9 mouse cellular contexts compared by ENCODE assay signal in genomic region chr12:72831711-72832432, GRCm38 (mm10).
DNase-seq lines count a peak whose midpoint lies in the region; ATAC-seq and TF ChIP-seq lines count a peak whose summit lies in the region.
"Had no signal": no experiment of that assay in that cellular context is flagged by ENCODE, and none has a peak within 500 bp of the region (broad histone marks: within the 10 kb centered on the region; RNA-seq: fewer than 3 reads in every experiment).

No protein-coding gene starts in this region.

- peak overlapping the region; percentile 65 for H3K4me2 ChIP-seq in lung, embryonic 14.5 days
- peak overlapping the region; percentile 71 for H3K4me2 ChIP-seq in kidney, postnatal 0 days (ENCODE audit: low read length)
- H3K4me2 ChIP-seq in limb, embryonic 15.5 days: peak overlapping the region; percentile 50

- no peak for TF ChIP-seq CTCF in lung, embryonic 14.5 days (IDR thresholded peaks at IDR 0.05; ENCODE audit: low read depth)
- no peak for TF ChIP-seq CTCF in kidney, postnatal 0 days (IDR thresholded peaks at IDR 0.05; ENCODE audit: low read depth)

- peak overlapping the region; percentile 34 for H3K4me3 ChIP-seq in lung, embryonic 14.5 days (ENCODE audit: low read depth, low read length)
- peak overlapping the region; percentile 32 for H3K4me3 ChIP-seq in kidney, postnatal 0 days (replicated peaks; ENCODE audit: low read depth, low read length)
- H3K4me3 ChIP-seq in limb, embryonic 15.5 days: peak overlapping the region; percentile 29

- no peaks in the 10 kb centered on the region for H3K4me1 ChIP-seq in lung, embryonic 14.5 days (ENCODE audit: insufficient read depth)
- 0 out of 2 replicates have a peak, but pooled peaks cover 5% of the 10 kb centered on the region for H3K4me1 ChIP-seq in kidney, postnatal 0 days (replicated peaks; ENCODE audit: insufficient read depth, low read length)
- H3K4me1 ChIP-seq in limb, embryonic 15.5 days: peaks cover 7% of the 10 kb centered on the region

- peak; percentile 81 for ATAC-seq in lung, embryonic 14.5 days (ENCODE audit: insufficient read depth)
- ATAC-seq in kidney, postnatal 0 days (replicated peaks; ENCODE audit: low FRiP score, low read depth): no peak
- ATAC-seq in limb, embryonic 15.5 days (ENCODE audit: insufficient number of reproducible peaks, low FRiP score, low TSS enrichment, low read depth): no peak

- H3K9ac ChIP-seq in lung, embryonic 14.5 days: peak overlapping the region; percentile 20; the same call in 1 of the 2 replicates
- H3K9ac ChIP-seq in kidney, postnatal 0 days (ENCODE audit: low read depth, low read length): peak overlapping the region; percentile 47
- H3K9ac ChIP-seq in limb, embryonic 15.5 days: no peak overlapping the region

- peak; percentile 68 for DNase-seq in lung, embryonic 14.5 days
- DNase-seq in lung, postnatal 36 days: no peak
- peak; percentile 49 to 56 for DNase-seq in cerebellum, postnatal 36 days
- DNase-seq in gastrocnemius, adult 8-10 months (ENCODE audit: low spot score in 2 of 2): peak; percentile 31 to 52
- peak; percentile 32 for DNase-seq in kidney, postnatal 0 days (ENCODE audit: low spot score)
- DNase-seq in retina, postnatal 1 day: peak; percentile 94
- DNase-seq in c-Kit-positive CD71-positive TER-119-positive erythroid progenitor cells, embryonic 14.5 days (ENCODE audit: low spot score): no peak

- WGBS in lung, embryonic 14.5 days: 5% methylated on average over 42 of the region's 42 CpGs
- WGBS in kidney, postnatal 0 days: 7% methylated on average over 42 of the region's 42 CpGs
- 7% methylated on average over 42 of the region's 42 CpGs for WGBS in limb, embryonic 15.5 days

- no peaks in the 10 kb centered on the region for H3K36me3 ChIP-seq in lung, embryonic 14.5 days (ENCODE audit: insufficient read depth)
- H3K36me3 ChIP-seq in kidney, postnatal 0 days (ENCODE audit: insufficient read depth, low read length): no peaks in the 10 kb centered on the region
- H3K36me3 ChIP-seq in limb, embryonic 15.5 days: no peaks in the 10 kb centered on the region

- no peaks in the 10 kb centered on the region for H3K9me3 ChIP-seq in lung, embryonic 14.5 days (ENCODE audit: low read depth, low read length)
- no peaks in the 10 kb centered on the region for H3K9me3 ChIP-seq in kidney, postnatal 0 days (replicated peaks; ENCODE audit: low read length)
- H3K9me3 ChIP-seq in limb, embryonic 15.5 days: no peaks in the 10 kb centered on the region

- H3K27ac ChIP-seq in lung, embryonic 14.5 days (ENCODE audit: low read depth): no peak overlapping the region
- no peak overlapping the region for H3K27ac ChIP-seq in kidney, postnatal 0 days
- H3K27ac ChIP-seq in limb, embryonic 15.5 days: no peak overlapping the region

- H3K27me3 ChIP-seq in lung, embryonic 14.5 days (ENCODE audit: insufficient read depth, low read length): peaks cover 27% of the 10 kb centered on the region
- peaks cover 4% of the 10 kb centered on the region; the same call in 1 of the 2 replicates for H3K27me3 ChIP-seq in kidney, postnatal 0 days (ENCODE audit: insufficient read depth, low read length)
- peaks cover 28% of the 10 kb centered on the region for H3K27me3 ChIP-seq in limb, embryonic 15.5 days
- H3K27me3 ChIP-seq: CH12.LX had no signal

Comparison
In these comparisons a context has a peak if more than half of its experiments do, and no peak if none do; other contexts are left out.
1. DNase-seq: peak in lung, embryonic 14.5 days (single experiment), cerebellum, postnatal 36 days (2 of 2), gastrocnemius, adult 8-10 months (2 of 2), kidney, postnatal 0 days (single experiment) and retina, postnatal 1 day (single experiment); none in lung, postnatal 36 days (single experiment) and c-Kit-positive CD71-positive TER-119-positive erythroid progenitor cells, embryonic 14.5 days (single experiment).
2. Peak in every context shown above with its lines, with median percentiles within 50 percentile points of each other: H3K4me2 ChIP-seq and H3K4me3 ChIP-seq.